Mouse (Mus musculus): ENCODE data around the gene Vasp. TPM values are rescaled to one million over a fixed set of nuclear protein-coding genes. Genes with fewer than 3 reads are reported as not detected.

The Vasp gene
- polyA plus RNA-seq, 1 experiment = 30.8 TPM

GRCm38 (mm10) chr7:19253437-19253836 lies 18.2 kb downstream of the Vasp start:
- H3K4me3 ChIP-seq (replicated peaks; ENCODE audit: insufficient read depth, low read depth, low read length) = no peak overlapping the region
- WGBS = 35% methylated on average over 5 of the region's 5 CpGs
- DNase-seq = no peak
- H3K4me1 ChIP-seq (ENCODE audit: control insufficient read depth, insufficient read depth, low read length) = peaks cover under 1% of the 10 kb centered on the region
- no peak overlapping the region for H3K27ac ChIP-seq (ENCODE audit: insufficient read depth, low read length)
- no peaks in the 10 kb centered on the region for H3K27me3 ChIP-seq (ENCODE audit: control insufficient read depth, insufficient read depth, low read length)
- TF ChIP-seq POLR2A (IDR thresholded peaks at IDR 0.05; ENCODE audit: borderline replicate concordance, insufficient read depth, low read length) (no peak), CTCF (IDR thresholded peaks at IDR 0.05; ENCODE audit: borderline replicate concordance, insufficient read depth, low read depth, low read length) (no peak)

- no peak for DNase-seq
- Histone ChIP-seq H3K27ac (ENCODE audit: insufficient read depth, low read length) (no peak overlapping the region), H3K4me3 (replicated peaks; ENCODE audit: insufficient read depth, low read depth, low read length) (no peak overlapping the region), H3K27me3 (ENCODE audit: control insufficient read depth, insufficient read depth, low read length) (no peaks in the 10 kb centered on the region), H3K4me1 (ENCODE audit: control insufficient read depth, insufficient read depth, low read length) (no peaks in the 10 kb centered on the region)
- 89% methylated on average over 4 of the region's 4 CpGs for whole genome bisulfite sequencing
- no peak for TF ChIP-seq CTCF (IDR thresholded peaks at IDR 0.05; ENCODE audit: borderline replicate concordance, insufficient read depth, low read depth, low read length)
- TF ChIP-seq POLR2A (IDR thresholded peaks at IDR 0.05; ENCODE audit: borderline replicate concordance, insufficient read depth, low read length) = no peak
These were observed 19.5 kb downstream of the Vasp start for GRCm38 (mm10) chr7:19252078-19252477.

- Histone ChIP-seq H3K27me3 (ENCODE audit: control insufficient read depth, insufficient read depth, low read length) (no peaks in the 10 kb centered on the region), H3K27ac (ENCODE audit: insufficient read depth, low read length) (no peak overlapping the region), H3K4me3 (replicated peaks; ENCODE audit: insufficient read depth, low read depth, low read length) (no peak overlapping the region), H3K4me1 (ENCODE audit: control insufficient read depth, insufficient read depth, low read length) (peaks cover 19% of the 10 kb centered on the region)
- TF ChIP-seq POLR2A (IDR thresholded peaks at IDR 0.05; ENCODE audit: borderline replicate concordance, insufficient read depth, low read length) = no peak
- TF ChIP-seq CTCF (IDR thresholded peaks at IDR 0.05; ENCODE audit: borderline replicate concordance, insufficient read depth, low read depth, low read length) = no peak
- WGBS = 98% methylated on average over 2 of the region's 2 CpGs
- no peak for DNase-seq
These were observed 24.1 kb downstream of the Vasp start for GRCm38 (mm10) chr7:19247511-19247910.

- peaks cover 19% of the 10 kb centered on the region for H3K4me1 ChIP-seq (ENCODE audit: control insufficient read depth, insufficient read depth, low read length)
- WGBS = 100% methylated on average over 1 of the region's 1 CpGs
- H3K27me3 ChIP-seq (ENCODE audit: control insufficient read depth, insufficient read depth, low read length) = no peaks in the 10 kb centered on the region
- no peak for TF ChIP-seq POLR2A (IDR thresholded peaks at IDR 0.05; ENCODE audit: borderline replicate concordance, insufficient read depth, low read length)
- TF ChIP-seq CTCF (IDR thresholded peaks at IDR 0.05; ENCODE audit: borderline replicate concordance, insufficient read depth, low read depth, low read length) = no peak
- no peak overlapping the region for H3K4me3 ChIP-seq (replicated peaks; ENCODE audit: insufficient read depth, low read depth, low read length)
- no peak for DNase-seq
- H3K27ac ChIP-seq (ENCODE audit: insufficient read depth, low read length) = no peak overlapping the region
These were observed 24.8 kb downstream of the Vasp start for GRCm38 (mm10) chr7:19246855-19247254.

- Histone ChIP-seq H3K27me3 (ENCODE audit: control insufficient read depth, insufficient read depth, low read length) (no peaks in the 10 kb centered on the region), H3K27ac (ENCODE audit: insufficient read depth, low read length) (no peak overlapping the region), H3K4me1 (ENCODE audit: control insufficient read depth, insufficient read depth, low read length) (peaks cover 27% of the 10 kb centered on the region), H3K4me3 (replicated peaks; ENCODE audit: insufficient read depth, low read depth, low read length) (no peak overlapping the region)
- DNase-seq = no peak
- TF ChIP-seq CTCF (IDR thresholded peaks at IDR 0.05; ENCODE audit: borderline replicate concordance, insufficient read depth, low read depth, low read length) (no peak), POLR2A (IDR thresholded peaks at IDR 0.05; ENCODE audit: borderline replicate concordance, insufficient read depth, low read length) (no peak)
- WGBS = 44% methylated on average over 3 of the region's 3 CpGs
These were observed 26.5 kb downstream of the Vasp start for GRCm38 (mm10) chr7:19245083-19245482.

- no peak overlapping the region for H3K4me3 ChIP-seq (replicated peaks; ENCODE audit: insufficient read depth, low read depth, low read length)
- peaks cover 27% of the 10 kb centered on the region for H3K4me1 ChIP-seq (ENCODE audit: control insufficient read depth, insufficient read depth, low read length)
- WGBS = 3% methylated on average over 5 of the region's 5 CpGs
- peak in 1 of 2 experiments; percentile 54 for DNase-seq
- peak overlapping the region; percentile 44; the same call in 1 of the 2 replicates for H3K27ac ChIP-seq (ENCODE audit: insufficient read depth, low read length)
- TF ChIP-seq CTCF (IDR thresholded peaks at IDR 0.05; ENCODE audit: borderline replicate concordance, insufficient read depth, low read depth, low read length) (no peak), POLR2A (IDR thresholded peaks at IDR 0.05; ENCODE audit: borderline replicate concordance, insufficient read depth, low read length) (no peak)
- H3K27me3 ChIP-seq (ENCODE audit: control insufficient read depth, insufficient read depth, low read length) = no peaks in the 10 kb centered on the region
These were observed 27.8 kb downstream of the Vasp start for GRCm38 (mm10) chr7:19243858-19244257.

- Histone ChIP-seq H3K27me3 (ENCODE audit: control insufficient read depth, insufficient read depth, low read length) (no peaks in the 10 kb centered on the region), H3K4me1 (ENCODE audit: control insufficient read depth, insufficient read depth, low read length) (peaks cover 27% of the 10 kb centered on the region), H3K4me3 (replicated peaks; ENCODE audit: insufficient read depth, low read depth, low read length) (no peak overlapping the region), H3K27ac (ENCODE audit: insufficient read depth, low read length) (no peak overlapping the region)
- 92% methylated on average over 1 of the region's 1 CpGs for WGBS
- DNase-seq = no peak
- TF ChIP-seq POLR2A (IDR thresholded peaks at IDR 0.05; ENCODE audit: borderline replicate concordance, insufficient read depth, low read length) = no peak
- no peak for TF ChIP-seq CTCF (IDR thresholded peaks at IDR 0.05; ENCODE audit: borderline replicate concordance, insufficient read depth, low read depth, low read length)
These were observed 29.6 kb downstream of the Vasp start for GRCm38 (mm10) chr7:19242005-19242404.

- 16% methylated on average over 8 of the region's 8 CpGs for WGBS
- H3K27ac ChIP-seq (ENCODE audit: insufficient read depth, low read length) = peak overlapping the region; percentile 37
- DNase-seq = peak; percentile 46 to 65
These were observed 30.6 kb downstream of the Vasp start for GRCm38 (mm10) chr7:19240905-19241463.

More at GRCm38 (mm10) chr7:19240905-19241463, 30.6 kb downstream of the Vasp start:
- TF ChIP-seq CTCF (IDR thresholded peaks at IDR 0.05; ENCODE audit: borderline replicate concordance, insufficient read depth, low read depth, low read length) = no peak
- TF ChIP-seq POLR2A (IDR thresholded peaks at IDR 0.05; ENCODE audit: borderline replicate concordance, insufficient read depth, low read length) = no peak
- Histone ChIP-seq H3K27me3 (ENCODE audit: control insufficient read depth, insufficient read depth, low read length) (no peaks in the 10 kb centered on the region), H3K4me1 (ENCODE audit: control insufficient read depth, insufficient read depth, low read length) (peaks cover 31% of the 10 kb centered on the region), H3K4me3 (replicated peaks; ENCODE audit: insufficient read depth, low read depth, low read length) (no peak overlapping the region)

Measured in cerebellum, adult 2 months (tissue).